Mouse (Mus musculus): Measurements from ENCODE around the gene Rab44. TPM values are rescaled to one million over a fixed set of nuclear protein-coding genes. Genes with fewer than 3 reads are reported as not detected.
"Not testable (repeated sequence)": the region's sequence is repeated elsewhere in the genome, so short reads cannot be mapped to it uniquely, and the experiment has no call there.

Gene Rab44
- 0.13 TPM in 1 of 2 replicates, not detected in the other for polyA plus RNA-seq (2016; fragmentation: Nextera tagmentation; extraction: Ambion mirVana)

DNA sequence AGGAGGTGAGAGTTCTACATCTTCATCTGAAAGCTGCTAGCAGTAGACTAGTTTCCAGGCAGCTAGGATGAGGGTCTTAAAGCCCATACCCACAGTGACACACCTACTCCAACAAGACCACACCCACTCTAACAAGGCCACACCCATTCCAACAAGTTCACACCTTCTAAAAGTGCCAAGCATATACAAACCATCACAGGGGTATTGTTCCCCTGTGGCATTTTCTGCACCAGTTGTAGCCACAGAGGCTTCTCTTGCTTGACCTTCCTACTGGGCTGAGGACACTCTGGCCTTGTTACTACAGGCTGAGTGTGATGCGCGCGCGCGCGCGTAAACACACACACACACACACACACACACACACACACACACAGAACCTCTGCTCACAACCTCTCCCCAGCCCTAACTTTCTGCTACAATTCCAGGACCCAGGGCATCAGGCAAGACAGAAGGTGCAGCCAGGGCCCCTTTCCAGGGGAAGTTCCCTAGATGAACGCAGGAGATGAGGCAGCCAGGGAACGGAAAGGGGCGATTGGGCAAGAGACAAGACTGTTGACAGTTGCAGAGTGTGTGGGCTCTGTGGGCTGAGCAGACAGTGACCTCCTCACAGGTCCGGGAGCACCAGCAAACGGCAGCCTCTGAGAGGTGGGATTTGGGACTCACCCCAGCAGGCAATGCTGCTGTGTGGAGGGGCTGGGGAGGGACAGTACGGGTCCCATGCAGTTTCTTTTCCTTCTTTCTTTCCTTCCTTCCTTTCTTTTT is at the start of gene Rab44:
Rab44 (plus strand) TSS at position 555 of the 762 bp plus-strand sequence.
- no peaks in the 10 kb centered on the region for H3K4me1 ChIP-seq (replicated peaks)
- H3K9ac ChIP-seq, result no peak within 1 kb of the TSS
- H3K27ac ChIP-seq (ENCODE audit: poor library complexity, severe bottlenecking), result no peak within 1 kb of the TSS
- 82% methylated on average over 13 of the region's 13 CpGs for WGBS
- H3K9me3 ChIP-seq (replicated peaks), result no peaks in the 10 kb centered on the region; the same call in 1 of the 2 replicates
- no peak for ATAC-seq (ENCODE audit: insufficient number of reproducible peaks, low FRiP score)
- H3K27me3 ChIP-seq (replicated peaks), result peaks cover 4% of the 10 kb centered on the region; the same call in 1 of the 2 replicates
- no peak within 1 kb of the TSS for H3K4me2 ChIP-seq
- H3K4me3 ChIP-seq, result no peak within 1 kb of the TSS
- H3K36me3 ChIP-seq, result no peaks in the 10 kb centered on the region

DNA sequence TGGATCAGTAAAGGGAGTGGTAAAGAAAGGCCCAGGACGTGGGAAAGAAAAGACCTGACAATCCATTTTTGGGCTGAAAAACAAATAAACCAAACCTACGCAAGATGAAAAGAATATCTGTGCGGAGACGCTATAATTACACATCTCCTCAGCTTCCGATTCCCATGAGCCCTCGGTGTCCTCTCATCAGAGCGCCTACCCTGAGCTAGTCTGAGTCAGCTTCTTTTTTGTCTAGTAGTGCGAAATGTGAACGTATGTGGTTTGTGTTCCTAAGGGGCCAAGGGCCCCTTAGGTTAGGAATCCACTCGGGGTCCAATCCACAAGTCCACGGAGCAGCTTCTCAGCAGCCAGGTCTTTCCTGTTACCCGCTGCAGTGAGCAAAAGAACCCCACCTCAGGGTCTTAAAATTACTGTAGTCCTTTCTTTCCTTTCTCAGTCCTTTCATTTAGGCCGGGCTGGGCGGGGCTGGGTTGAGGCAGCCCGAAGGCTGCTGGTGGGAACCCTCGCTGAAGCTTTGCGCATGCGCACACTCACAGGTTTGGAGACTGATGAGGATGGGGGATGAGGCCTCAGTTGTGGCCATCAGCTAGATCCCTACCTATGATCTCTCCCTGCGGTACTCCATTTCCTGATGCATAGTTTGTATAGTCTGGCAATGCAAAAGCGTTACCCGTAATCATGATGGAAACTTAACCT is 48.6 kb upstream of the Rab44 start:
- Histone ChIP-seq H3K4me3 (no peak overlapping the region), H3K9me3 (replicated peaks) (no peaks in the 10 kb centered on the region), H3K4me2 (no peak overlapping the region), H3K36me3 (no peaks in the 10 kb centered on the region), H3K27me3 (replicated peaks) (no peaks in the 10 kb centered on the region), H3K4me1 (replicated peaks) (peaks cover 48% of the 10 kb centered on the region), H3K27ac (ENCODE audit: poor library complexity, severe bottlenecking) (no peak overlapping the region), H3K9ac (no peak overlapping the region)
- WGBS, result 79% methylated on average over 21 of the region's 21 CpGs
- ATAC-seq (ENCODE audit: insufficient number of reproducible peaks, low FRiP score), result no peak

DNA sequence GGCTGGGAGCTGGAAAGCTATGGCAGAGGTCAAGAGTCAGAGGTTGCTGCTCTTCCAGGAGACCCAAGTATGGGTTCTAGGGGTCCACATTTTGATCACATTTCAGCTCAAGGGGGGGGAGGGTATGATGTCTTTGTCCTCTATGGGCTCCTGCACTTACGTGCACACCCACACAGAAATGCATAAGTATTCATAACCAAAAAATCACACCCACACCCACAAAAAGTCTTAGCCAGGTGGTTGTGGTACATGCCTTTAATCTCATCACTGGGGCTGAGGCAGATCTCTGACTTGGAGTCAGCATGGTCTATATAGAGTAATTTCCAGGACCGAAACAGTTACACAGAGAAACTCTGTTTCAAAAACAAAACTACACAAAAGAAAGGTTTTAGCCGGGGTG is 48.0 kb upstream of the Rab44 start:
- no peak overlapping the region for H3K4me3 ChIP-seq
- no peak for ATAC-seq (ENCODE audit: insufficient number of reproducible peaks, low FRiP score)
- 86% methylated on average over 3 of the region's 3 CpGs for WGBS

DNA sequence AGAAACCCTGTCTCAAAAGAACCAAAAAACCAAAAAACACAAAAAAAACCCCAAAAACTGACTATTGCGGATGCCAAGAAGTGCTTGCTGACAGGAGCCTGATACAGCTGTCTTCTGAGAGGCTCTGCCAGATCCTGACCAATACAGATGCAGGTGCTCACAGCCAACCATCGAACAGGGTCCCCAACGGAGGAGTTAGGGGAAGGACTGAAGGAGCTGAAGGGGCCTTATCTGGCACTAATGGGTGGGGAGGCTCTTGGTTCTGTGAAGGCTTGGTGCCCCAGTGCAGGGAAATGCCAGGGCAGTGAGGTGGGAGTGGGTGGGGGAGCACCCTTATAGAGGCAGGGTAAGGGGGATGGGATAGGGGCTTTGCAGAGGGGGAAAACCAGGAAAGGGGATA is 46.5 kb upstream of the Rab44 start:
- H3K27me3 ChIP-seq (replicated peaks); H3K36me3 ChIP-seq; ATAC-seq (ENCODE audit: insufficient number of reproducible peaks, low FRiP score); H3K4me3 ChIP-seq; H3K4me2 ChIP-seq; H3K9ac ChIP-seq; H3K9me3 ChIP-seq (replicated peaks); H3K27ac ChIP-seq (ENCODE audit: poor library complexity, severe bottlenecking): not testable (repeated sequence)
- 60% methylated on average over 3 of the region's 3 CpGs for WGBS
- peaks cover 38% of the 10 kb centered on the region for H3K4me1 ChIP-seq (replicated peaks)

More for the DNA sequence above, 48.0 kb upstream of the Rab44 start:
- H3K27ac ChIP-seq (ENCODE audit: poor library complexity, severe bottlenecking), result no peak overlapping the region
- no peak overlapping the region for H3K4me2 ChIP-seq
- H3K36me3 ChIP-seq, result no peaks in the 10 kb centered on the region
- no peak overlapping the region for H3K9ac ChIP-seq
- peaks cover 46% of the 10 kb centered on the region for H3K4me1 ChIP-seq (replicated peaks)
- no peaks in the 10 kb centered on the region for H3K9me3 ChIP-seq (replicated peaks)
- no peaks in the 10 kb centered on the region for H3K27me3 ChIP-seq (replicated peaks)

DNA sequence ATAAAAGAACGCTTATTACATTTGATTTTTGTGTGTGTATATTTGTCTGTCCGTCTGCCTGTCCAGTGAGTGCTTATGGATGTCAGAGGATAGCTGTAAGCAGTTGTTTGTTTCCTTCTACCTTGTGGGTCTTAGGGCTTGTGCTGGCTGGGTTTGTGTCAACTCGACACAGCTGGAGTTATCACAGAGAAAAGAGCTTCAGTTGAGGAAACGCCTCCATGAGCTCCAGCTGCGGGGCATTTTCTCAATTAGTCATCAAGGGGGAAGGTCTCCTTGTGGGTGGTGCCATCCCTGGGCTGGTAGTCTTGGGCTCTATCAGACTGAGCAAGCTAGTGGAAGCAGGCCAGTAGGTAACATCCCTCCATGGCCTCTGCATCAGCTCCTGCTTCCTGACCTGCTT is 46.1 kb upstream of the Rab44 start:
- Histone ChIP-seq H3K9ac (no peak overlapping the region), H3K27me3 (replicated peaks) (no peaks in the 10 kb centered on the region), H3K4me3 (no peak overlapping the region), H3K4me2 (no peak overlapping the region), H3K36me3 (no peaks in the 10 kb centered on the region), H3K27ac (ENCODE audit: poor library complexity, severe bottlenecking) (no peak overlapping the region), H3K9me3 (replicated peaks) (no peaks in the 10 kb centered on the region), H3K4me1 (replicated peaks) (peaks cover 38% of the 10 kb centered on the region)
- no peak for ATAC-seq (ENCODE audit: insufficient number of reproducible peaks, low FRiP score)
- WGBS, result 55% methylated on average over 5 of the region's 5 CpGs

DNA sequence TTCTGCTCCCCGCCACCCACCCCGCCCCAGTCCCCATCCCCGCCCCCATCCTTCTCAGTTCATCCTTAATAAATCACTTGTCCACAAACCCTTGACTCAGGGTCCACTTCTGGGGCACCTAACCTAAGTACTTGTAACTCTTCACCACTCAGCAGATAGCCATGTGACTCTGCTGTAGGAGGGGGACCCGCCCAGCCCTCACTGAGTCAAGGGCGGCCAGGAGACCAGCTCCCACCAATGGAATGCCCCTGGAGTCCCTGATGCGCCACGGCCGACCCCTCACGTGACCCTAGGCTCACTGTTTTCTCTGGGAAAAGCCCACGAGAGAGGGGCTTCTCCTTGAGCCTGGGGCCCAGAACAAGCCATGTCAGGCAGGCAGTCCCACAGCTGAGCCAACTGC is 44.9 kb upstream of the Rab44 start:
- Histone ChIP-seq H3K4me2 (no peak overlapping the region), H3K36me3 (no peaks in the 10 kb centered on the region), H3K27me3 (replicated peaks) (no peaks in the 10 kb centered on the region), H3K4me1 (replicated peaks) (peaks cover 36% of the 10 kb centered on the region), H3K4me3 (no peak overlapping the region), H3K27ac (ENCODE audit: poor library complexity, severe bottlenecking) (peak overlapping the region; percentile 35), H3K9me3 (replicated peaks) (no peaks in the 10 kb centered on the region), H3K9ac (no peak overlapping the region)
- 0 out of 2 replicates have a peak, but pooled peaks have one; percentile 33 for ATAC-seq (ENCODE audit: insufficient number of reproducible peaks, low FRiP score)
- WGBS, result 54% methylated on average over 10 of the region's 10 CpGs

DNA sequence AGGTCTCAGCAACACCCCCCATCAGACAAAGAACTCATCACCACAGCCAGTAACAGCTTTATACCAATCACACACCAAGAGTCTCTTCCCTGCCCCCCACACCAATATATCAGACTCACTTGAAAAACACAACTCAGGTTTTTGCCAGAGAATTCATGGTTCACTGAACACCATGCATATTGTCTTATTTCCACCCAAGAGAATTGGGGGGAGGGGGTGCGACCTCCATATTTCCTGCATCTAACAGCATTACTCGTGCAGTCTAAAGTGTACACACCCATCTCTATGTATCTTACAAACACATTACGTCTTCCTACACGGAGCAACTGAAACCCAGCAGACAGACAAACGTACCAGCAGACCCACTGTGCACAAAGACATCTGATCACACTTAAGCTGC is 42.1 kb upstream of the Rab44 start:
- H3K36me3 ChIP-seq, result no peaks in the 10 kb centered on the region
- H3K4me3 ChIP-seq, result no peak overlapping the region
- H3K9me3 ChIP-seq (replicated peaks), result no peaks in the 10 kb centered on the region
- H3K9ac ChIP-seq, result no peak overlapping the region
- H3K4me2 ChIP-seq, result no peak overlapping the region
- no peaks in the 10 kb centered on the region for H3K27me3 ChIP-seq (replicated peaks)
- WGBS, result 74% methylated on average over 5 of the region's 5 CpGs
- H3K27ac ChIP-seq (ENCODE audit: poor library complexity, severe bottlenecking), result no peak overlapping the region
- ATAC-seq (ENCODE audit: insufficient number of reproducible peaks, low FRiP score), result no peak
- peaks cover 37% of the 10 kb centered on the region for H3K4me1 ChIP-seq (replicated peaks)

DNA sequence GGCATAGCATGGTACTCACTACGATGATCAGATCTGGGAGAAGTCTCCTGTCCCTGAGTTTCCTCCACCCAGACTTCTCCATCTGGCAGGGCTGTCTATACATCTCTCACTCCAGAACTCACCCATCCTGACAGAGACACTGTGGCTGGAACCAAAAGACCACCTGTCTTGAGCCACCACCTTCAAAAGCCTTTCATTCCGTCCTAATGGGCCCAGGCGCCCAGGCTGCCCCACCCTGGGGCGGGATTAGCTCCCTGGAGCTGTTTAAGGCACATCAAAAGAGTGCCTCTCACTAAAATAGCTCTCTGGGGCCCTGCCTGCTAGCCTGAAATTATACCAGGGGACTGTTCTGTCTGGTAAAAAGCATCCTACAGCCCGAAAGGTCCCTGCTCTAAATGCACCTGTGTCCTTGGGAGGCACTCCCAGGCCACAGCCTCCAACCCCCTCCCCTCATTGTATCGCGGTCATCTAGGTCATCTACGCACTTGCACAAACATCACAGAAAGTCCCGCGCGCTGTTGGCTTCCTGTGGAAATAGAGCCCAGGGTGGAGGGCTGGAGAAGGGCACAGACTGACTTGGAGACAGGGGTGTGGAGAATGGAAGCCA is 41.1 kb upstream of the Rab44 start:
- ATAC-seq (ENCODE audit: insufficient number of reproducible peaks, low FRiP score), result no peak
- Histone ChIP-seq H3K9ac (peak overlapping the region; percentile 54), H3K9me3 (replicated peaks) (no peaks in the 10 kb centered on the region), H3K36me3 (no peaks in the 10 kb centered on the region), H3K4me3 (no peak overlapping the region), H3K4me2 (peak overlapping the region; percentile 59), H3K4me1 (replicated peaks) (peaks cover 42% of the 10 kb centered on the region), H3K27ac (ENCODE audit: poor library complexity, severe bottlenecking) (peak overlapping the region; percentile 84), H3K27me3 (replicated peaks) (no peaks in the 10 kb centered on the region)
- WGBS, result 20% methylated on average over 11 of the region's 11 CpGs

DNA sequence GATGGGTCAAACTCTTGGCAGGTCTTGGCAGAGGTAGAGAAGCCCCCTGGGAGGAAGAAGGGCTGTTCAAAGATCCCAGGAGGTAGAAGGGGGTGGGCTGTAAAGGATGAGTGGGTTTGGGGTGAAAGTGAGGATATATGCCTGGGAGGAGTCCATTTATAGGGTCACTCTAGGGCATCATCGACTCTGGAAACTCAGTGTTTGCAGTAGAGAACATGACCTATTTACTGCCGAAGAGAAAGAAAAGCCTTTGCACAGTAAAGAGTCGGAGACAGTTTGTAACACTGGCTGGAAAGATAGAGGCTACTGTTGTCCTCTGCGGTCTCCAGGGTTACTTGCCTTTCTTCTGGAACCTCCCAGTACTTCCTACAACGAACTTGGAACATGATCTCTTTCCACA is 40.6 kb upstream of the Rab44 start:
- H3K9ac ChIP-seq, result peak overlapping the region; percentile 54

DNA sequence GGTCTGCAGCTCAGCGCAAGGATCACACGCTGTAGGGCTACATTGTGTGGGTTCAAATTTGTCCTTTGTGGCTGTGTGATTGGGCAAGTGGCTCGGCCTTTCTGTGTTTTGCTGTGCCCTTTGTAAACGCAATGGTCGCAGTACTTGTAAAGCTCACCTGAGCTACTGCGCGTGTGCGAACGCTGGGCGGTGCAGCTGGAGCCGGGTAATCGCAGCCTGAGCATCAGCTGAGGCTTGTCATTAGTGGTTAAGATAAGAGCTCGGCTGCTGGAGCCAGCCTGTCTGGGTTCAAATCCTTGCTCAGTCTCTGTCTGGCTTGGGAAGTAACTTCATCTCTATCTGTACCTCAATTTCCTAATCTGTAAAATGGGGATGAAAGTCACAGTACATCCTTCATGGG is 39.9 kb upstream of the Rab44 start:
- no peak overlapping the region for H3K27ac ChIP-seq (ENCODE audit: poor library complexity, severe bottlenecking)
- H3K9me3 ChIP-seq (replicated peaks), result no peaks in the 10 kb centered on the region
- ATAC-seq (ENCODE audit: insufficient number of reproducible peaks, low FRiP score), result no peak
- no peak overlapping the region for H3K9ac ChIP-seq
- no peaks in the 10 kb centered on the region for H3K27me3 ChIP-seq (replicated peaks)
- no peak overlapping the region for H3K4me2 ChIP-seq
- H3K36me3 ChIP-seq, result no peaks in the 10 kb centered on the region
- peaks cover 44% of the 10 kb centered on the region for H3K4me1 ChIP-seq (replicated peaks)
- no peak overlapping the region for H3K4me3 ChIP-seq
- WGBS, result 62% methylated on average over 13 of the region's 13 CpGs

More for the DNA sequence above, 40.6 kb upstream of the Rab44 start:
- Histone ChIP-seq H3K27ac (ENCODE audit: poor library complexity, severe bottlenecking) (peak overlapping the region; percentile 84), H3K36me3 (no peaks in the 10 kb centered on the region), H3K4me1 (replicated peaks) (peaks cover 45% of the 10 kb centered on the region), H3K4me2 (peak overlapping the region; percentile 59), H3K9me3 (replicated peaks) (no peaks in the 10 kb centered on the region), H3K4me3 (no peak overlapping the region), H3K27me3 (replicated peaks) (no peaks in the 10 kb centered on the region)
- WGBS, result 35% methylated on average over 5 of the region's 5 CpGs
- ATAC-seq (ENCODE audit: insufficient number of reproducible peaks, low FRiP score), result no peak

DNA sequence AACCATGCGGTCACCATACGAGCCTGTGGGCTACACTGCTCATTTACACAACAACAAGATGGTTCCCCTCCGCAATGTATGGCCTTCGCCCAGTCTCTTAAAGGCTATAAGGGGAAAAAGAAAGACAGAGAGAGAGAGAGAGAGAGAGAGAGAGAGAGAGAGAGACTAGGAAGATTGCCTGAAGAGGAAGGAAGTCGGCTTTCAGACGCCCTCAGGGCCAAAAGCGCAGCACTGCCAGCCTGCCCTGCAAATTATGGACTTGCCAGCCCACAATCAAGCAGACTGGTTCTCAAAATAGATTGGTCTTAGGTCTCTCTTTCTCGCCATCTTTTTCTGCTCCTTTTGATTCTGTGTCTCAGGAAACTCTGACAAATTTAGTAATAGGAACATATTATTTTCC is 37.7 kb upstream of the Rab44 start:
- Histone ChIP-seq H3K4me3 (no peak overlapping the region), H3K36me3 (no peaks in the 10 kb centered on the region), H3K27me3 (replicated peaks) (peaks cover 6% of the 10 kb centered on the region), H3K9me3 (replicated peaks) (no peaks in the 10 kb centered on the region), H3K4me1 (replicated peaks) (peaks cover 53% of the 10 kb centered on the region), H3K27ac (ENCODE audit: poor library complexity, severe bottlenecking) (no peak overlapping the region), H3K4me2 (no peak overlapping the region), H3K9ac (no peak overlapping the region)
- ATAC-seq (ENCODE audit: insufficient number of reproducible peaks, low FRiP score), result no peak
- WGBS, result 79% methylated on average over 8 of the region's 8 CpGs

Data from heart, embryonic 12.5 days (tissue).